Mouse (Mus musculus) liver, embryonic 16.5 days (tissue): ENCODE data around the gene Dynlt3. TPM values are rescaled to one million over a fixed set of nuclear protein-coding genes. Genes with fewer than 3 reads are reported as not detected.

Experiments used
- polyA plus RNA-seq: library from polyadenylated mRNA; unstranded; fragments of >200 nt; fragmentation: Nextera tagmentation; extraction: Ambion mirVana; gene quantifications from 2 replicates; pipeline ENCODE4 v1.2.1, GENCODE M21; 2015

Dynlt3 gene
- polyA plus RNA-seq, 1 experiment from 2014 or later: 24.1 TPM

Other genes starting within 250 kb of the Dynlt3 start
- 17.9 and 19.6 TPM in 2 replicates for gene Cybb, start 175.2 kb downstream of the Dynlt3 start, polyA plus RNA-seq
- gene H2al1o, start 90.6 kb downstream of the Dynlt3 start, polyA plus RNA-seq: not detected in 2 replicates
- not detected in 2 replicates for gene Hypm, start 183.9 kb upstream of the Dynlt3 start, polyA plus RNA-seq
- gene H2al3, start 186.7 kb upstream of the Dynlt3 start, polyA plus RNA-seq: not detected in 2 replicates
- 1.5 and 1.8 TPM in 2 replicates for gene Sytl5, start 222.6 kb upstream of the Dynlt3 start, polyA plus RNA-seq